Mouse (Mus musculus) E14TG2a.4 (cell line): ENCODE measurements around the gene Rhd.

ENCODE experiments used
- H3K27me3 ChIP-seq: 2 replicates; pipeline ENCODE4 v1.6.1; 2014; ENCODE audit warnings: low read length, control low read depth; ENCODE audit not compliant: insufficient read depth
- H3K36me3 ChIP-seq: 2 replicates; pipeline ENCODE4 v1.6.1; 2014; ENCODE audit warnings: low read length, control low read depth; ENCODE audit not compliant: insufficient read depth
- H3K4me1 ChIP-seq: replicated peaks from 2 replicates; pipeline ENCODE4 v1.6.1; 2014; ENCODE audit warnings: low read depth, low read length, control low read depth
- H3K4me3 ChIP-seq: replicated peaks from 2 replicates; pipeline ENCODE4 v1.5.1; 2014; ENCODE audit warnings: mild to moderate bottlenecking, low read length
- H3K9me3 ChIP-seq: 2 replicates; pipeline ENCODE4 v1.6.1; 2014; ENCODE audit warnings: low read length, control low read depth
- CTCF ChIP-seq: conservative IDR thresholded peaks from 2 replicates; pipeline ENCODE4 v1.5.1; 2014; ENCODE audit warnings: low read length
- NANOG ChIP-seq: IDR thresholded peaks from 2 replicates; pipeline ENCODE4 v1.6.1; 2014; ENCODE audit warnings: borderline replicate concordance, low read length, mixed read lengths
- POU5F1 ChIP-seq: IDR thresholded peaks from 2 replicates; pipeline ENCODE4 v1.6.1; 2014; ENCODE audit warnings: low read length, borderline replicate concordance

Gene Rhd

GRCm38 (mm10) chr4:134853259-134853636 lies 11.1 kb upstream of the Rhd start, which contains the start of gene Maco1:
TSS of gene Maco1 (minus strand) at chr4:134853345.
- TF ChIP-seq NANOG = no peak
- TF ChIP-seq CTCF = no peak
- TF ChIP-seq POU5F1 = no peak
- peaks cover 73% of the 10 kb centered on the region for H3K4me1 ChIP-seq
- H3K27me3 ChIP-seq = peaks cover 3% of the 10 kb centered on the region
- peak within 1 kb of the TSS; percentile 96 for H3K4me3 ChIP-seq
- no peaks in the 10 kb centered on the region for H3K9me3 ChIP-seq
- peaks cover 9% of the 10 kb centered on the region; the same call in 1 of the 2 replicates for H3K36me3 ChIP-seq

- Histone ChIP-seq H3K9me3 (no peaks in the 10 kb centered on the region), H3K4me1 (peaks cover 69% of the 10 kb centered on the region), H3K27me3 (peaks cover 3% of the 10 kb centered on the region), H3K4me3 (peak overlapping the region; percentile 96), H3K36me3 (peaks cover 9% of the 10 kb centered on the region; the same call in 1 of the 2 replicates)
- TF ChIP-seq NANOG (no peak), POU5F1 (no peak), CTCF (no peak)
Measured at GRCm38 (mm10) chr4:134853637-134854485, 10.5 kb upstream of the Rhd start.

GRCm38 (mm10) chr4:134855371-134855770 lies 9.0 kb upstream of the Rhd start:
- no peak for TF ChIP-seq CTCF
- TF ChIP-seq POU5F1 = no peak
- no peak for TF ChIP-seq NANOG
- Histone ChIP-seq H3K27me3 (peaks cover 9% of the 10 kb centered on the region), H3K4me1 (peaks cover 67% of the 10 kb centered on the region), H3K36me3 (peaks cover 4% of the 10 kb centered on the region; the same call in 1 of the 2 replicates), H3K4me3 (peak overlapping the region; percentile 41), H3K9me3 (no peaks in the 10 kb centered on the region)

GRCm38 (mm10) chr4:134856056-134856455 lies 8.3 kb upstream of the Rhd start:
- H3K4me3 ChIP-seq = peak overlapping the region; percentile 41
- no peaks in the 10 kb centered on the region for H3K36me3 ChIP-seq
- TF ChIP-seq POU5F1 (no peak), NANOG (no peak), CTCF (no peak)
- H3K4me1 ChIP-seq = peaks cover 67% of the 10 kb centered on the region
- H3K27me3 ChIP-seq = peaks cover 16% of the 10 kb centered on the region
- no peaks in the 10 kb centered on the region for H3K9me3 ChIP-seq

GRCm38 (mm10) chr4:134856501-134856900 lies 7.8 kb upstream of the Rhd start:
- Histone ChIP-seq H3K4me1 (peaks cover 63% of the 10 kb centered on the region), H3K36me3 (no peaks in the 10 kb centered on the region), H3K4me3 (peak overlapping the region; percentile 41; the same call in 1 of the 2 replicates), H3K27me3 (peaks cover 20% of the 10 kb centered on the region), H3K9me3 (no peaks in the 10 kb centered on the region)
- peak; percentile 80 for TF ChIP-seq NANOG
- TF ChIP-seq CTCF = no peak

- peaks cover 33% of the 10 kb centered on the region for H3K27me3 ChIP-seq
- TF ChIP-seq NANOG = no peak
- no peak for TF ChIP-seq CTCF
- no peak for TF ChIP-seq POU5F1
- peaks cover 64% of the 10 kb centered on the region for H3K4me1 ChIP-seq
- no peaks in the 10 kb centered on the region for H3K36me3 ChIP-seq
- H3K9me3 ChIP-seq = no peaks in the 10 kb centered on the region
- no peak overlapping the region for H3K4me3 ChIP-seq
Measured at GRCm38 (mm10) chr4:134858494-134858893, 5.8 kb upstream of the Rhd start.

- Histone ChIP-seq H3K4me3 (no peak overlapping the region), H3K9me3 (no peaks in the 10 kb centered on the region), H3K4me1 (peaks cover 57% of the 10 kb centered on the region), H3K36me3 (no peaks in the 10 kb centered on the region), H3K27me3 (peaks cover 45% of the 10 kb centered on the region)
- no peak for TF ChIP-seq CTCF
- no peak for TF ChIP-seq NANOG
- no peak for TF ChIP-seq POU5F1
Measured at GRCm38 (mm10) chr4:134861884-134862283, 2.5 kb upstream of the Rhd start.

GRCm38 (mm10) chr4:134862996-134863395 lies 1.3 kb upstream of the Rhd start:
- TF ChIP-seq POU5F1 = no peak
- no peak for TF ChIP-seq CTCF
- no peak for TF ChIP-seq NANOG
- Histone ChIP-seq H3K4me1 (peaks cover 56% of the 10 kb centered on the region), H3K36me3 (no peaks in the 10 kb centered on the region), H3K9me3 (no peaks in the 10 kb centered on the region), H3K4me3 (no peak overlapping the region), H3K27me3 (peaks cover 55% of the 10 kb centered on the region)
